Mouse (Mus musculus) stomach, postnatal 0 days (tissue): ENCODE results near the gene Fgfr2.

Experiments
- CTCF ChIP-seq: IDR thresholded peaks from 2 replicates; pipeline ENCODE4 v1.5.1; 2016; ENCODE audit warnings: antibody characterized with exemption, low read depth, mild to moderate bottlenecking, moderate library complexity
- EP300 ChIP-seq: optimal IDR thresholded peaks from 2 replicates; pipeline ENCODE3; 2016; ENCODE audit warnings: antibody characterized with exemption

- TF ChIP-seq CTCF (no peak), EP300 (no peak)
Measured at GRCm38 (mm10) chr7:132576891-132577290, 546.3 kb downstream of the Fgfr2 start.
